Mouse (Mus musculus) spleen, adult 2 months (tissue): ENCODE data around the gene Rhbdl1.

Source experiments
- CTCF ChIP-seq: fragments of 200-500 bp; IDR thresholded peaks from 2 replicates; pipeline ENCODE4 v1.5.1; 2011; ENCODE audit warnings: mild to moderate bottlenecking, inconsistent platforms; ENCODE audit not compliant: insufficient read depth, insufficient read length, insufficient replicate concordance; ENCODE audit errors: extremely low read depth
- POLR2A ChIP-seq: fragments of 200-500 bp; IDR thresholded peaks from 2 replicates; pipeline ENCODE4 v1.6.1; 2011; ENCODE audit warnings: low read depth, low read length, inconsistent platforms

GRCm38 (mm10) chr17:25824362-25825142 is 12.5 kb downstream of the Rhbdl1 start:
- no peak for TF ChIP-seq CTCF
- no peak for TF ChIP-seq POLR2A
